Mouse (Mus musculus) E14TG2a.4 (cell line): ENCODE measurements around the gene Ift88.

Experiments
- CTCF ChIP-seq: conservative IDR thresholded peaks from 2 replicates; pipeline ENCODE4 v1.5.1; 2014; ENCODE audit warnings: low read length
- NANOG ChIP-seq: IDR thresholded peaks from 2 replicates; pipeline ENCODE4 v1.6.1; 2014; ENCODE audit warnings: borderline replicate concordance, low read length, mixed read lengths

DNA sequence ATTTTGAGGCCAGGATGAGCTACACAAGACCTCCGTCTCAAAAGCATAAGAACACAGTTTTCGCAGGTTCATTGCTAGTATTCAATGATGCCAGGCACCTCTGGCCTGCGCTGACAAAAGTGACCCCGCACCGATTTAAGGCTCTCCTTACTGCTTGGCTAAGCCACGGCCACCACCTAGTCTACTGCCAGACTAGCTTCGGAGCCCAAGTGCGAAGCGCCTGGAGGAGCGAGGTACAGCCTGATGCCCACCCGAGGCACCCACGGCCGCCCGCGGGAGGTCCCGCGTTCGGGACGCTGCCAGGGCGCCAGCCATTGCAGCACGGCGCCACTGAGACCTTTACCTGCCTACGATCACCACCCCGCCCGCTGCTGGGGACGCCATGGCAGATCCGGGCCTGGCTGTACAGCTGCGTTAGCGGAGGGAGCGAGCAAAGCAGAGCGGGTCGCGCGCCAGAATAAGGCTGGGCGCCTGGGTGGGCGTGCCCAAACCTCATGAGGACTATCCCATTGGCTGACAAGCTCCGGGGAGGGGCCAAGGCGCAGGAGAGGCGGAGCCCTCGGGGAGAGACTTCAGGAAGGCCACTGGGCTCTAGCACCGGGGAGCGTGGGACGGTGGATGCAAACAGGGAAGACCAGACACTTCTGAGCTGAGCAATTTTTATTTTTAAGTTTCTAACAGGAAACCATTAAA is 25.7 kb upstream of the Ift88 start, which contains the start of gene Cryl1:
- TF ChIP-seq NANOG (no peak), CTCF (no peak)
